Mouse (Mus musculus): ENCODE measurements around the gene Ccdc126. TPM values are rescaled to one million over a fixed set of nuclear protein-coding genes. Genes with fewer than 3 reads are reported as not detected.

Gene Ccdc126
- polyA plus RNA-seq, 1 experiment from 2014 or later: 3.0 TPM

Other genes with a start within 250 kb of the Ccdc126 start
- gene Malsu1, start 245.5 kb upstream of the Ccdc126 start, polyA plus RNA-seq (2015; fragmentation: Nextera tagmentation; extraction: Ambion mirVana): 49.4 and 50.6 TPM in 2 replicates
- 21.4 and 25.4 TPM in 2 replicates for gene Igf2bp3, start 104.3 kb upstream of the Ccdc126 start, polyA plus RNA-seq (2015; fragmentation: Nextera tagmentation; extraction: Ambion mirVana)
- 51.9 and 60.9 TPM in 2 replicates for gene Tra2a, start 55.2 kb upstream of the Ccdc126 start, polyA plus RNA-seq (2015; fragmentation: Nextera tagmentation; extraction: Ambion mirVana)
- gene Fam221a, start 48.5 kb downstream of the Ccdc126 start, polyA plus RNA-seq (2015; fragmentation: Nextera tagmentation; extraction: Ambion mirVana): 2.6 and 2.8 TPM in 2 replicates
- gene Stk31, start 76.3 kb downstream of the Ccdc126 start, polyA plus RNA-seq (2015; fragmentation: Nextera tagmentation; extraction: Ambion mirVana): not detected in 2 replicates